Mouse (Mus musculus) adipose tissue, adult 10 weeks (tissue): ENCODE data around the gene Impg2. TPM values are rescaled to one million over a fixed set of nuclear protein-coding genes. Genes with fewer than 3 reads are reported as not detected.

ENCODE experiments used
- polyA plus RNA-seq: library from polyadenylated mRNA; stranded (reverse); fragments of 350-450 nt; fragmentation: Illumina TruSeq; extraction: RNeasy Lipid Tissue Mini Kit (QIAGEN cat#74804); gene quantifications from one replicate; pipeline ENCODE4 v1.2.3, GENCODE M21; 2014; ENCODE audit warnings: low read depth, low replicate concordance

Gene Impg2
- polyA plus RNA-seq, result 0.69 TPM

DNA sequence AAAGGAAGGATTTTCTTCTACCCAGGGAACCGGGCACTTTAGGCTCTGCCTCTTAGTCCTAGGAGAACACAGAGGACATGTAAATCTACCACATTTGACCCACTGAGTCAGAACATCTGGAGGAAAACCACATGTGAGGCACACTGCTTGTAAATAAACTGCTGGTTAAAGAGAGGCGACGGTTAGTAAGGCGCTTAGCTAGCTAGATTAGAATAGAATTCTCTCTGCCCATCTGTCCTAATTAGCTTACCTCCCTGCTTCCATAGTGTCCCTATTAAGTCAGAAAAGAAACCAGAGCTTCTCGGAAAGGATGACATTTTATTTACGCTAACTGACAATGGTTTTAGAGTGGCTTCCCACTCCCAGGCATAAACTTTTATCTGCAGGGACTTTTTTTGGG, at the start of gene Impg2:
TSS of gene Impg2 (plus strand) at position 263 of the 400 bp plus-strand sequence.

Other genes starting within 250 kb of the Impg2 start
- 744 TPM for gene Rpl24, start 238.0 kb upstream of the Impg2 start, polyA plus RNA-seq
- 11.5 TPM for gene Zbtb11, start 230.4 kb upstream of the Impg2 start, polyA plus RNA-seq
- gene Pcnp, start 174.6 kb upstream of the Impg2 start, polyA plus RNA-seq, result 98.6 TPM
- 8.7 TPM for gene Trmt10c, start 166.5 kb upstream of the Impg2 start, polyA plus RNA-seq
- 12.5 TPM for gene Senp7, start 156.0 kb upstream of the Impg2 start, polyA plus RNA-seq